Mouse (Mus musculus) gastrocnemius, postnatal 10 days (tissue): ENCODE measurements around the gene Anapc15-ps. TPM values are rescaled to one million over a fixed set of nuclear protein-coding genes. Genes with fewer than 3 reads are reported as not detected.

Experiments
- DNase-seq: peaks from one replicate; pipeline ENCODE4 v3.0.0; 2021; ENCODE audit warnings: mixed read lengths
- long read RNA-seq, 2 experiments: library from polyadenylated mRNA; stranded (forward); transcript quantifications; one replicate each; pipeline ENCODE4 v2.0.0; 2021
- total RNA-seq, 2 experiments: library from RNA; stranded (reverse); gene quantifications; 2 replicates each; pipeline ENCODE4 v1.2.3; 2021

Anapc15-ps gene
- not detected for total RNA-seq
- long read RNA-seq, experiment 1 = 0 reads
- long read RNA-seq, experiment 2 = 0 reads

DNA sequence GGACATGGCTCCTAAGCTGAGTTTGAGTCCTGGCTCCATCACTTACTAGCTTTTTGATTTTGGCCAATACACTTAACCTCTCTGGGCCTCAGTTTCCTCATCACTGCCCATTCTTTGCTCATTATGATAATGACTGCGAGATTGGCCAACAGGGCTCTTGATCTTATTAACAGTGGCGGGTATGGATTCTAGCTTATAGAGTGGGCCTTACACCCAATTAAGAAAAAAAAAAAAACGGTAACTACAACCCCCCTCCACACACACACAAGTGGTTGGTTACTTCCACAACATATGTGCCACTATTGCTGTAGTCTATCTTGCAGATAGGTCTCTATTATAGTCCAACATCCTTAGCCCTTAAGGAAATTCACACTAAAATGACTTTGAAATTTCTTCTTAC, at the start of gene Anapc15-ps:
Gene Anapc15-ps (minus strand): TSS at position 101 of the 400 bp plus-strand sequence.
- DNase-seq = no peak

DNA sequence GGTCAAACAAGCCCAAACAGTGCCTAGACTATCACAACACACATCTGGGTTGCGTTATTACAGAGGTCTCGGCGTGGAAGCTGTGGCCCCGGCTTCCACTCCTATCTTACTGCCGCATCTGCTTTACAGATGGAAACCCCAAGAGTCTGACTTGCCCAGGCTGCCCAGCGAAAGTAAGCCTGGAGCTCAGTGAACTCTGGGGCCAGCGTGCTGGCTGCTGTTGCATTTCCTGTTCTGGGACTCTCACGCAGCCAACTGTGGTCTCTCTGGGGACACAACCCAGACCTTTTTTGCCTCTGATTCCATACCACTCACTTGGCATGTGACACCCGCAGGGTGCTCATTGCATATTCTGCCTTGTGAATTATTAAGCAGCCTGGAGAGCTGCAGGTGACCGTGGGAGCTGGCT, 49.0 kb upstream of the Anapc15-ps start:
- no peak for DNase-seq

DNA sequence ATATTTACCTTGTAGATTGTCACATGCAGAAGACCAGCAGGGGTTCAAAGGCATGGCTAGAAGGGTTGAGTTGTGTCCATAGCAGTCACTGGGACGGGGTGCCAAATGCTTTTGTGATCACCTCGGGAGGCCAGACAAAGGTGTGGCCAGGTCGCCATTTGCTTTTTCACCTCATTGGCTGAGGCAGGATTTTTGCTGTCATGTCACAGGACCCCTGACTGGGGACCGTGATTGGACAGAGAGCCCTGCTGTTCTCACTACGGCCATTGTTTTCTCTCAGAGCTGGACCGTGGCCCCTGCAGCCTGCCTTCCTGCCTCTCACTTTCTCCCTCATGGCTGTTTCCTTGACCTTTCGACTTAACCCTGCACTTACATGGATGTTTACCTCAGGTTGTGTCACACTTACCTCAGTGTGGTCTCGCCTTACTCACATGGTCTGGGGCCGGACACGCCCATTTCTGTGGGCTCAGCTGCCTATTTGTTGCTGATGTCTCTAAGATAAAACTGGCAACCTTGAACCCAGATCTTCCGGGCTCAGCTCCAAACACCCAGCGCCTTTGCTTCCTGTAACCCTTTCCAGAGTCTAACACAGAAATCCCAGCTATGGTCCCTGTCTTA, 47.0 kb upstream of the Anapc15-ps start:
- DNase-seq = no peak

DNA sequence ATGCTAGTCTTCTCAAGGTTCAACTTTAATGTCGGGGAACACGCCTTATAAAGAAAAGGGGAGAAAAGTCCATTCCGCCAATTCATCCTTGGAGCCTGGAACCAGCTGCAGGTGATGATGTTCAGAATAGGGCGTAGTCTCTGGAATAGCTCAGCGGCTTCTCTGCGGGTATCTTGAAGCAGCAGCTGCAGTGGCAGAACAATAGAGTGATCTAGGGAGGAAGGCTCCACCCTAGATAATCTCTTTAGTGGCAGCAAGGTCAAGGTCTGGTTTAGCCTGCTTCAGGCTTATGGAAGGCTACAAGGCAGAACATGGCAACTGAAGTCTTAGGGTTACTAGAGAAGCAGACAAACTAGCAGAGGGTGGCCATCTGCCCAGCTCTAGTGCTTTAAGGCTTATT, 46.2 kb upstream of the Anapc15-ps start:
- no peak for DNase-seq

DNA sequence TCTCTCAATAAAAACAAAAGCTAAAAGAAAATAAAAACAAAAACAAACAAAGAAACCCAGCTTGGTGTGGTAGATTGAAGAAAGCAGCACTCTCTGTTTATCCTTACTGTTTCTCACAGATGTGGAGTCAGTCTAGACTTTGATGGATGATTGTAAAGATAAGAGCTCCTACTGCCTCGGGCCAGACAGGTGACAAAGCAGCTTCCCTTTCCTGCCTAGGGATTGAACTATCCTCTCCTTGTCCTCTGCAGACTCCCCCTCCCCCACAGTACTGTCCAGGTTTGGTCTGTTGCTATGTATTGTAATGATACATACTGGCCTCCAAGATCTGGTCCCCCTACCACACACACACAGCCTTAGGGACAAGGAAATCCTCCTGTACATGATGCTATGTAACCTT, 45.5 kb upstream of the Anapc15-ps start:
- no peak for DNase-seq

DNA sequence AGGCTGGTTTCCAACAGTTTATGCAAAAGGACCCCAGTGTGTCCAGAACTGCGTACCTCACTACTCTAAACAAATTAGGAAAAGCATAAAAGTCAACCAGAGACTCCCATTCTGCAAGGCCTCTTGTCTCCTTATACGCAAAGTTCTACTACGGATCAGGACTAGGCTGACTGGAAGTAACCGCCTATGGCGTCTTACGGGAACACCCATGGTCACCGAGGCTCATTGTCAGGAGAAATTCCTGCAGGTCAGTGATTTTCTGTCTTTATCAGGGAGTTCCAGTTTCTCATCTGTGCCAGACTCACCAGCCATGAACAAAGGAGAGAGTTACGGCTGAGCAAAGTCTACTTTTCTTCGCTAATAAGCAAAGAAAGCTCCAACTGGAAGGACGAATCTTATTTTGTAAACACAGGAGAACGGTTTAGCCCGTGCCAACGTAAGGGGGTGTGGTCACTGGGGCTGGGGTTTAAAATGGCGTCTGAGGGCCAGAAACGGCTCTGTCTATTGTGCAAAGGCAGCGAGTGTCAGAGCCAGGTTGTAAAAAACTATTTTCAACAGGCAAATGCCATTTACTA, 43.9 kb upstream of the Anapc15-ps start:
- no peak for DNase-seq

DNA sequence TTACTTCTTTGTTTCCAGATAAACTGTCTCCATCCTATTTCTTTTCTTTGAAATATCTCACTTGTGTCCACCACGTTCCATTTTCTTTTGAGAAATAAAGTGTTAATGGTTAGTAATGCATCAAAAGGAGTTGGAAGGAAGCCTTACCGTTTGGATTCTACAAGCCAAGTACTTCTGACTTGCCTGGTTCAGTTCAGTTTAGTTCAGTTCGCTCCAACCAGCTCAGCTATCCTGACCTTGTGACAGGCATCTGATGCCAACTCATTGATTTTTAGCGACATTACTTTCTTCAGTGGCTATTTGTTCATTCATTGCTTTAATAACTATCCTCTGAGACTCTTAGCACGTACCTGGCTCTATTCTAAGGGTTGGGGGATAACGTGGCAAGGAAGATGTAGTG, 42.4 kb upstream of the Anapc15-ps start:
- DNase-seq = no peak

DNA sequence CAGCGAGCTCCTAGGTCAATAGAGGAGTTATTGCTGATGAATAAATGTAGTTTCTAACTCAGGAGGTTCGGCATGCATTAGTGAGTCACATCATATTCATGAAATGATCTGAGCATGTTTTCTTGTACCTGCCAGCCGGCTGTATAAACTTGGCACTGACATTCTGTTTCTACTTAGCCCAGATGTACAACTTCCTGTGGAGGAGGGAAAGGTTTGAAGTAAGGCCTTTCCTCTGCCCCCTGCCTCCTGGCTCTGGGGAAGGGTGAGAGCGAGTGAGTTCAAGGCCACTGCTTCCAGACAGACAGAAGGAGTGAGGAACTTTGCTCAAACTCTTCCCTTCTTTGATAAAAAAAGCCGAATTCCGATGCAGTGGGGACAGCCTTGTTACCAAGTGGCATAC, 39.0 kb upstream of the Anapc15-ps start:
- DNase-seq = no peak

DNA sequence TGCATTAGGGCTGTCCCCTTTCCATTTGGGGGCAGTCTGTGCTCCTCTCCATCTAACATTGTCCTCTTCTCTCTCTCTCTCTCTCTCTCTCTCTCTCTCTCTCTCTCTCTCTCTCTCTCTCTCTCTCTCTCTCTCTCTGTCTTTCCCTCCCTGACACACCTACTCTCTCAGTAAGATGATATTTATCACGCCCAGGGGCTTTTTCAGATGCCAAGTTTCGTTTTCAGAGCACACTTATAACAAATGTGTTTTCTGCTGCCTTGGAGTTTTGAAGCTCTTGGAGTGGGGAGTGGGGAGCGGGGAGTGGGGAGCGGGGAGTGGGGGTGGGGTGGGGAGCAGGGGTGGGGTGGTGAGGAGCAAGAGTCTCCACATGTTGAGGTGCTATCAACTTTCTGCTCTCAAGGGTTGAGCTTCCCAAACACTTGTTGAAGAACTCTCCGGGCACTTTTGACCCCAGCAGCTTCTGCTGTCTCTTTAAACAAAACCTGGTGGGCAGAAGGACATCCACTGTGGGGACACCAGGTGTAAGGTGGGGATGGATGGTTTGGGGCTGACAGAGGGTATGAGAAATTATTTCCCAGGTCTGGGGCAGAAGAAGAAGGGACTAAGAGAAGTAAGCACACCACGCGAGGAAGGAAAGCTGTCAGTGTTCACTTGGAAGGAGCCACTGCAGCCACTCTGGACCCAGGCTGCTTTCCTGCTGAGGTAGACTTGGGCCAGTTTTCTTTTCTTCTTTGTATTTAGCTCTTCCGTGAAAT, 36.8 kb upstream of the Anapc15-ps start:
- no peak for DNase-seq

DNA sequence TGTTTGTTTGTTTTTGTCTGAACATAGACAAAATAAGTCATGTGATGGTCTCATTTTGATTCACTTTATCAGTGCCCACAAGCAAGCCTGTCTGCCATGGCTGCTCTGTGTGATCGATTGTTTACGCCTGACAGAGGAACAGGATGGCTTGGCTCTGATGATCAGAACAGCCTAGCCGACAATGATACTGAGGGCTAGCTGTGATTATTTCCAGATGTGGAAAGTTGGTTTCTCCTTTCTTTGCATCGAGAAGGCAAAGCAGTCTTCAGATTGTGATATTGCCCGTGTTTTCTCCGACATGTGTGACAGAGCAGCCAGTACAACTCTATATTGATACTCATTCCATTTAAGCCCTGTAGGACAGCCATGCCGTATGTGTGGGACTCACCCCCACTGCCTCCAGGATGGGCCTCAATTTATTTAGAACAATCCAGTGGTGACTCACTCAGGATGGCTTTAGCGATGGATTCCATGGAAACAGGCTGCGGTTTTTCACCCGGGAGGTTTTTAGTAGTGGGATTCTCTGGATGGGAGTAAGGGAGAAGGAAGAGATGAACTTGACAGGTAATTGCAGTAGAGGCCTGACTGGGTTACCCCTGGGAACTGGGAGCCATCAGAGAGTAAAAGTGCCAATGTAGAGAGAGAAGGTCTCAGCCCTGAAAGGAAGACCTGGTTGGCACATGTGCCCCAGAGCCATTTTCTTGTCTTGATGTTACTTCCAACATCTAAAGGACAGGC, 36.1 kb upstream of the Anapc15-ps start:
- no peak for DNase-seq

DNA sequence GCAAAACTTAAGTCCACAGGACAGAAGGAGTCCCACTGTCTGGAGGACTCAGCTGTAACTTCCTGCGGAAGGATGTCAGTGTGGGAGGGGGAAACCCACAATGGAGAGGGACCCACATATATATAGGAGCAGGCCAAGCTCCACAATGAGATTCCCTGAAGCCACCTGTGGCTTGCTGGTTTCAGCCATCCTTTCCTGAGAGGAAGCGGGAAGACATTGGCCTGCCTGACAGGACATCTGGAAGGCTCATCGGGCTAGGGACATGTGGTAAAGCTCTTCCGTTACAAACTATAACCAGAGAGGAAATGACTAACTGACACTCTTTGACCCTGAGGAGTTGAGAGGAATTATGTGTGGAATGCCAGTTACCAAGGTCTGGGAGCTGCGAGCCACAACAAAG, 34.8 kb upstream of the Anapc15-ps start:
- no peak for DNase-seq

DNA sequence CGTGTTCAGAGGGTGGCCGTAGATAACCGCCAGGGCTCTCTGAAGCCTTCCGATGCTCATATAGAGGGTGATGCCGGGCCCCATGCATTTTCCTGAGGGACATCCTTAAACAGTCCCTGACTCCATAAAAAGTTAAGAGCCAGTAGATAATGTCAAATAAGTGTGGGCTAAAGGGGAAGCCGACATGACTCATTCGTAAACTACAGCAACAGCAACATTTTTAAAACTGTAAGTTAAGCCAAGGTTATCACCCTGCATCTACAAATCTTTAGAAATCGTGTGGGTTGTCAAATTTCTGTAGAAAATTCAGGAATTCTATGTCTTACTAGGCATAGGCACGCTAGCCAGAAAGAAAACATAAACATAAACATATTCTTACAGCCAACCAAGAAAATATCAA, 33.6 kb upstream of the Anapc15-ps start:
- no peak for DNase-seq

DNA sequence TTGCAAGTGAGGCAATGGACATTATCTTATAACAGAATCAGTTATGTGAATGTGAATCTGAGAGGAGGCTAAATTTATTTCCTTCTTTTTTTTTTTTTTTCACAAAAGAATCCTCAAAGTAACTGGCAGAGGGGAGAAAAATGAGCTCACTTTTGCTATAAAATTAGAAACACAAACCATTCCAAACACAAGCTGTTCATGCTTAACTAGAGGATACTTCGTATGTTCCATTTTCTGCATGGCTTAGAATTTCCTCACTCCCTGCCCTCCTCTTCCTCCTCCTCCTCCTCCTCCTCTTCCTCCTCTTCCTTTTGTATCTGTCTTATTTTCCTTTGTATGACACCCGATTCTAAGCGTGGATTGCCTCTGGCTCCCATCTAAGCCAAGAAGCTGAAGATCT, 32.5 kb upstream of the Anapc15-ps start:
- DNase-seq = no peak

DNA sequence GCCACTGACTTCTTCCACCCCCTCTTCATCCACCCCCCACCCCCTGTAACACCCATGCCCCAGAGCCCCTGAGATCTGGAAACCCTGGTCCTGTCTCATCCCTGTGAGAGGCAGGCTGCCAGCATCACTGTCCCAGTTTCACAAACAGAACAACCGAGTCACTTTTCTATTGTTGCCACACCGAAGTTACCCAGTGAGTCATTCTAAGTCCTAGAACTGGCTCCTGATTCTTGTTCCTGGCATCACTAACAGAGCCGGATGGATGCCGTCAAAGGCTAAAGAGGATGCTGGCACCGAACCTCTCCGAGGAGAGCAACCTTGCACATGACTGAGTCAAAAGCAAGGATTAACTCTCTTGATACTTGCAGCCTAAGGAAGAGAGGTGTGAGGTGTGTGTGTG, 31.6 kb upstream of the Anapc15-ps start:
- DNase-seq = no peak

DNA sequence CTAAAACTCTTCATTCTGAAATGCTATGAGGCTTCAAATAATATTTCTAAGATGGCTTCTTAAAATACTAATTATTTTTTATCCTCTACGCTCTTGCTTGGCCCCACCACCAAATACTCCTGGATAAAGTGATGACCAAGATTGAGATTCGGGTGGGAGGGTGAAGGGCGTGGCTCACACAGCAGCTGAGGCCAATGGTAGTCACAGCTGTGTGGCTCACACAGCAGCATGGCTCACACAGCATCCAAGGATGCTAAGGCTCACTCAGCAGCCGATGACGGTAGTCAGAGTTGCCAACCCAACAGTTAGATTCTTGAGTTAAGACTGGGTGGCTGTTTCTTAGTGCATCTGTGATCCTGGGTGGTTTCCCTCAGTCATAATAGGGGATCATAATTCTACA, 30.5 kb upstream of the Anapc15-ps start:
- no peak for DNase-seq

DNA sequence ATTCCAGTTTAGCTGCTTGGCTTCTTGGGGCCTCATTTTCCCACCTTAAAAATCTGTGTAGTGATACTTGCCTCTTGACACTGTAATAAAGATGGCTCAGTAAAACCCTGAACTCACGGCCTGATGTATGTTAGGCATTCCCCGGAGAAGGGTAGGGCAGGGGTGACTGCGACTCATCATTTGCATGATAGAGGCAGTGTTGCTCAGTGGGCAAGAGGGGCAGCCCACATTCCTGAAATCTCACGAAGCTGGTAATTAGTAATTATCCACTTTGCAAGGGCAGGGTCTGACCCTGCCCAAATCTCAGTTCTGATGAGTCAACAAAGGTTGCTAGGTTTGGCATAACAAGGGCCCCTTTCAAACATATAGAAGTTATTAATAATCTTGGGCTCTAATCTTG, 27.2 kb upstream of the Anapc15-ps start:
- DNase-seq = no peak

DNA sequence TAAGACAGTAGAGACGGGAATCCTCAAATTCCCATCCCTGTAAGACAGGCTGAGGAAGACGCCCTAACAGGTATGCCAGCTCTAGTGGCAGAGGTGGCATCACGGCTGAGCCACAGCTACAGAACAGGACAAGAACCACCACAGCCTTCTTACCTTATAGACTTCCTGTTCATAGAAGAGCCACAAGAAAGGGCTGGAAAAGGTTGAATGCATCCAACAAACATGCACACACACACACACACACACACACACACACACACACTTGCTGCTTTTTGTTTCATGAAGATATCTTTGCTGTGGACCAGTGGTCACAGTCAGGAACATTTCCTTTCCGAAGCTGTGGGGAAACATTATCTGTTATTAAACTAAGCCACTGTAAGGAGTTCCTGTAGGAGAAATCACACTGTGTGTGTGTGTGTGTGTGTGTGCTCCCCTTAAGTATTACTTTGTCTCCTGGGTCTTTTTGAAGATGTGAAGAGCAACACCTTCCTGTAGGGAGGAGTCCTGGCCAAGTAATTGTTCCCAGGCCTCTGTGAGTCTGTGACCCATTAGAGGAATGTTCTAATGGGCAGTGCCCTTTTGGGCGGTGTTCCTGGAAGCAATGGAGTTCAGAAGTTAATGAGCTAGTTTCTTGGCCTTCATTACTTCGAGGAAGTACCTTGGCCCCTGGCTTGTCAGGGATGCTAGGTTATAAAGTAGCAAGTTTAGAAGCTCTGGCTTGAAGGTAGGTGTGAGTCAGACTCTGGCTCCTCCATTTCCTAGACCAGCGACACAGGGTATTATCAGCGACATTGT, 25.9 kb upstream of the Anapc15-ps start:
- DNase-seq = no peak

DNA sequence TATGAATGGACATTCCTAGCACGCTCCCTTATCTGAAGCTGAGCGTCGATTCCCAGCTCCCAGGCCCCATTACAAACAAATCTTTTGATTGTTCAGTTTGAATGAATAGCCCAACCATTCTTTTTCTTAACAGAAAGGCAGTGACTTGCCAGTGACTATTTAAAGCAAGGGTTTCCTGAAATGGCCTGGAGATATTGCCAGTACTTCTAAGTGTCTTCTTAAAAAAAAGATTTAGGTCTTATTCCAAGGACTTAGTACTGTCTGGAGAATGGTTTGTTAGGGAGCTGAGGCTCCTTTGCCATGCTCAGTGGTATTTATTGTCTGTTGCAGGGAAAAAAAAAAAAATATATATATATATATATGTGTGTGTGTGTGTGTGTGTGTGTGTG, 23.0 kb upstream of the Anapc15-ps start:
- DNase-seq = no peak

DNA sequence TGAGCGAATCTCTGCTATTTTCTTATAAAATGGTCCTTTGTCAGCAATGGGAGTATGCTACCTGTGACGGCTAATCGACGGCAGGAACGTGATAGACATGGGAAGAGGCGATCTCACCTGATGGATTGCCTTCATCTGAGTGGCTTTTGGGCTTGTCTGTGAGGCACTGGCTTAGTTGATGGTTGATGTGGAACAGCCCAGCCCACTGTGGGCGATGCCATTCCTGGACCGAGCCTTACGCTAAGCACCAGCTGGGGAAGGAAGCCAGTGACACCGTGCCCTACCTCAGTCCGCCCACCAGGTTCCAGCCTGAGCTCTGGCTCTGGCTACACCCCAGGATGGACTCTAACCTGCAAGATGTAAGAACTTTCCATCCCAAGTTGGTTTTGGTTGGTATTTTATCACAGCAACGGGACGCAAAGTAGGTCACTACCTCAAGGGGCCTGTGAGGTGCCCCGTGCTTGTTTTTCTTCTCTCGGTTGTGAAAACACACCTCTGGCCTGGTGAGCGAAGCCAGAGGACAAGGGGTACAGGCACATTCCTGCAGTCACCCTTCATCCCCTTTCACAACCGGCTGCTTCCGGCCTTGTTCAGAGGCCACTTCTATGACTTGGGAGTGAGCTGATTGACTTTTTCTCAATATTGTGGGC, 22.5 kb upstream of the Anapc15-ps start:
- no peak for DNase-seq

DNA sequence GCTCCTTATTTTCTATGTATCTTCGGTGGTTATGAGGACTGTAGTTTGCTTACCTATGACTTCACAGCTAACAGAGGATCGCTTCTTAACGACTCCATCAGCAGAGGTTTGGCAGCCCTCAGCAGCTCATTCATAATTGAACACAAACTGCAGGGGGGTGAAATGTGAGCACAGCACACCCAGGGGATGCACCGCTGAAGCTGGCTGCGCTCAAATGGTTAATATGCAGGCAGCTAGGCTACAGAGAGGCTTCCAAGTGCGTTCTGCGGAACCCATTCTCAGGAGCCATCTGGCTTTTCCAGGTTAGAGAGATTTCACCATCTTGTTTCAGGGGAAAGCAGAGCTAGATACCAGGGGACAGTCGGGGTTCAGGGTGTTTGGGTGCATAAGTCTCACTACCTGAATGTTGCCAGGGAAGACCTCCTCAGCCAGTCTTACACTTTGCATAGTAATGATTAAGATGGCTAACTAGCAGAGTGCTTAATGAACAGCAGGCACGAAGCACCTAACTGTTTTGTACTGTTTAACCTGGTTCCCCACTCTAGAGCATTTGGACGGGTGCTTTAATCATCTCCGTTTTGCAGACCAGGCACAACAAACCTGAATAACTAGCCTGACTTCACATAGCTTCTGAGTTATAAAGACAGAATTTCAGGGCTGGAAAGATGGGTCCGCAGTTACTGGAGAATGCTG, 21.5 kb upstream of the Anapc15-ps start:
- no peak for DNase-seq

DNA sequence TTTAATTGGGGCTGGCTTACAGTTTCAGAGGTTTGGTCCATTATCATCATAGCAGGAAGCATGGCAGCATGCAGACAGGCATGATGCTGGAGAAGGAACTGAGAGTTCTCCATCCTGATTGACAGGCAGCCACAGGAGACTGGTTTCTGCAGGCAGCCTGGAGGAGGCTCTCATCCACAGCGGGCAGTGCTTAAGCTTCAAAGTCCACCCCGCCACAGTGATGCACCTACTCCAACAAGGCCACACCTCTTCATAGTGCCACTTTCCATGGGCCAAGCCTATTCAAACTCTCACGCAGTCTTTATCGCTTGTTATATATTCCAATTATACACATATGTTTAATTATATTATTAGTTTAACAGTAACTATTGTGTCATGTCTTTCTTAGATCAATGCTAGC, 18.1 kb upstream of the Anapc15-ps start:
- no peak for DNase-seq
